Comparison of ENCODE assay signal across 28 mouse cellular contexts in the genomic region with DNA sequence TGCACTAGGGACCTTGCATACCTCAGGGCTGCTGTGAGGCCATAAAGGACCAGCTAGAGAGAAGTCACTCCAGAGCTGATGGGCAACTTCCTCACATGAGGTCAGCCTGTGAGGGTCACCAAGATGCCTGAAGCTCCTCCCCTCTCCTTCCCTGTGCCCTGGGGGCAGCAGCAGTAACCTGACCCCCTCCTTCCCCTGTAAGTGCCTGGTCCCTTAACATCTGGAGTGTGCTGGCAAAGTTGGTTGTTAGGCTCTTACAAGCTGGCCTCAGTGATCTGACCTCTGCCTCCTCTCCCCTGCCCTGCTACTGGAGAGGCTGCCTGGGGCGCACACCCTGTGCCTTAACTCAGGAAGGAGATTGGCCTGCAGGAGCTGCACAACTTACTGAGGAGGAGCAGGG.
A peak's percentile ranks its signal among the peaks of the same experiment; 100 is the strongest.
DNase-seq lines count a peak whose midpoint lies in the region; ATAC-seq and TF ChIP-seq lines count a peak whose summit lies in the region.
"Had no signal": no experiment of that assay in that cellular context is flagged by ENCODE, and none has a peak within 500 bp of the region (broad histone marks: within the 10 kb centered on the region; RNA-seq: fewer than 3 reads in every experiment).

No protein-coding gene starts in this region.

- WGBS in midbrain, embryonic 10.5 days: 70% methylated on average over 1 of the region's 1 CpGs
- 71% methylated on average over 1 of the region's 1 CpGs for WGBS in midbrain, embryonic 11.5 days
- 18% methylated on average over 1 of the region's 1 CpGs for WGBS in embryonic facial prominence, embryonic 11.5 days
- 8% methylated on average over 1 of the region's 1 CpGs for WGBS in limb, embryonic 11.5 days

- H3K27me3 ChIP-seq in midbrain, embryonic 10.5 days (ENCODE audit: low read depth, poor library complexity, severe bottlenecking): no peaks in the 10 kb centered on the region
- no peaks in the 10 kb centered on the region for H3K27me3 ChIP-seq in midbrain, embryonic 11.5 days (ENCODE audit: control insufficient read depth, insufficient read depth, low read length)
- H3K27me3 ChIP-seq in embryonic facial prominence, embryonic 11.5 days (ENCODE audit: control insufficient read depth, insufficient read depth, low read length): no peaks in the 10 kb centered on the region
- no peaks in the 10 kb centered on the region for H3K27me3 ChIP-seq in limb, embryonic 11.5 days (ENCODE audit: control insufficient read depth, insufficient read depth, low read length)
- H3K27me3 ChIP-seq: embryonic facial prominence, embryonic 13.5 days; forebrain, embryonic 12.5 days; forebrain, embryonic 15.5 days; heart, embryonic 13.5 days; hindbrain, embryonic 12.5 days; hindbrain, embryonic 15.5 days; intestine, embryonic 15.5 days had no signal

- H3K9ac ChIP-seq in midbrain, embryonic 11.5 days (ENCODE audit: low read length): no peak overlapping the region
- H3K9ac ChIP-seq in embryonic facial prominence, embryonic 11.5 days (replicated peaks; ENCODE audit: low read length): 0 out of 2 replicates have a peak overlapping the region, but pooled peaks have one; percentile 18
- no peak overlapping the region for H3K9ac ChIP-seq in limb, embryonic 11.5 days (ENCODE audit: low read length)
- H3K9ac ChIP-seq: embryonic facial prominence, embryonic 13.5 days; forebrain, embryonic 12.5 days; forebrain, embryonic 15.5 days; heart, embryonic 13.5 days; hindbrain, embryonic 12.5 days; hindbrain, embryonic 15.5 days; intestine, embryonic 15.5 days had no signal

- DNase-seq in midbrain, embryonic 10.5 days (ENCODE audit: low spot score): no peak
- DNase-seq in midbrain, embryonic 11.5 days (ENCODE audit: low spot score, missing footprints): no peak
- peak; percentile 23 for DNase-seq in embryo, embryonic 11 days
- DNase-seq in embryonic facial prominence, embryonic 11.5 days (ENCODE audit: low spot score): peak; percentile 11
- peak; percentile 50 for DNase-seq in limb, embryonic 11.5 days (ENCODE audit: low spot score)
- DNase-seq in gastrocnemius, postnatal 10 days: no peak
- no peak for DNase-seq in cerebellum, adult 8-10 months
- DNase-seq in gastrocnemius, adult 2 months: no peak
- DNase-seq: adrenal gland, adult 2 months; adrenal gland, postnatal 14 days; cerebellum, adult 11 months; cerebellum, adult 2 months; cerebellum, postnatal 10 days; cerebellum, postnatal 36 days; gastrocnemius, postnatal 36 days; heart, adult 2 months; heart, postnatal 14 days; heart, postnatal 4 days had no signal

- ATAC-seq in midbrain, embryonic 11.5 days (ENCODE audit: low FRiP score): no peak
- no peak for ATAC-seq in embryonic facial prominence, embryonic 11.5 days (replicated peaks; ENCODE audit: insufficient number of reproducible peaks, low FRiP score, low TSS enrichment, low read depth)
- no peak for ATAC-seq in limb, embryonic 11.5 days (ENCODE audit: insufficient number of reproducible peaks, low FRiP score, low TSS enrichment, low read depth)
- ATAC-seq: CD4-positive, CD25-positive, alpha-beta regulatory T cell, adult 4 months; forebrain, embryonic 15.5 days; intestine, embryonic 15.5 days had no signal

- TF ChIP-seq CTCF in gastrocnemius, adult 2 months (IDR thresholded peaks at IDR 0.05): no peak

- peak overlapping the region; percentile 23; the same call in 1 of the 2 replicates for H3K27ac ChIP-seq in midbrain, embryonic 10.5 days (replicated peaks)
- no peak overlapping the region for H3K27ac ChIP-seq in midbrain, embryonic 11.5 days (ENCODE audit: low read depth, low read length)
- no peak overlapping the region for H3K27ac ChIP-seq in embryonic facial prominence, embryonic 11.5 days (replicated peaks; ENCODE audit: low read depth, low read length)
- no peak overlapping the region for H3K27ac ChIP-seq in limb, embryonic 11.5 days (replicated peaks; ENCODE audit: low read depth, low read length)
- no peak overlapping the region for H3K27ac ChIP-seq in gastrocnemius, adult 2 months
- H3K27ac ChIP-seq: embryonic facial prominence, embryonic 13.5 days; forebrain, embryonic 12.5 days; forebrain, embryonic 15.5 days; heart, adult 2 months; heart, embryonic 10.5 days; heart, embryonic 13.5 days; hindbrain, embryonic 12.5 days; hindbrain, embryonic 15.5 days; intestine, embryonic 15.5 days had no signal

- H3K4me3 ChIP-seq in midbrain, embryonic 10.5 days: no peak overlapping the region
- no peak overlapping the region for H3K4me3 ChIP-seq in midbrain, embryonic 11.5 days (ENCODE audit: low read depth, low read length)
- H3K4me3 ChIP-seq in embryonic facial prominence, embryonic 11.5 days (ENCODE audit: low read depth, low read length): no peak overlapping the region
- no peak overlapping the region for H3K4me3 ChIP-seq in limb, embryonic 11.5 days (ENCODE audit: low read depth, low read length)
- H3K4me3 ChIP-seq in gastrocnemius, adult 2 months: no peak overlapping the region
- H3K4me3 ChIP-seq: embryonic facial prominence, embryonic 13.5 days; erythroblast, embryonic 14.5 days; forebrain, embryonic 12.5 days; forebrain, embryonic 15.5 days; heart, adult 2 months; heart, embryonic 10.5 days; heart, embryonic 13.5 days; hindbrain, embryonic 12.5 days; hindbrain, embryonic 15.5 days; intestine, embryonic 15.5 days had no signal

- no peaks in the 10 kb centered on the region for H3K9me3 ChIP-seq in midbrain, embryonic 10.5 days (replicated peaks)
- H3K9me3 ChIP-seq in midbrain, embryonic 11.5 days (ENCODE audit: control insufficient read depth, low read length): no peaks in the 10 kb centered on the region
- H3K9me3 ChIP-seq in embryonic facial prominence, embryonic 11.5 days (replicated peaks; ENCODE audit: control insufficient read depth, low read length): no peaks in the 10 kb centered on the region
- no peaks in the 10 kb centered on the region for H3K9me3 ChIP-seq in limb, embryonic 11.5 days (ENCODE audit: control insufficient read depth, low read length)
- H3K9me3 ChIP-seq: embryonic facial prominence, embryonic 13.5 days; forebrain, embryonic 12.5 days; forebrain, embryonic 15.5 days; heart, embryonic 10.5 days; heart, embryonic 13.5 days; hindbrain, embryonic 12.5 days; hindbrain, embryonic 15.5 days; intestine, embryonic 15.5 days had no signal

- intact Hi-C loops in gastrocnemius, adult 2 months (cut with DNase I): no loop called here

- H3K36me3 ChIP-seq in midbrain, embryonic 10.5 days: no peaks in the 10 kb centered on the region
- H3K36me3 ChIP-seq in midbrain, embryonic 11.5 days (ENCODE audit: control insufficient read depth, insufficient read depth, low read length): no peaks in the 10 kb centered on the region
- H3K36me3 ChIP-seq in embryonic facial prominence, embryonic 11.5 days (replicated peaks; ENCODE audit: control insufficient read depth, insufficient read depth, low read depth, low read length): no peaks in the 10 kb centered on the region
- H3K36me3 ChIP-seq in limb, embryonic 11.5 days (ENCODE audit: control insufficient read depth, insufficient read depth, low read length): no peaks in the 10 kb centered on the region
- H3K36me3 ChIP-seq: forebrain, embryonic 12.5 days; forebrain, embryonic 15.5 days; hindbrain, embryonic 12.5 days; hindbrain, embryonic 15.5 days; intestine, embryonic 15.5 days had no signal

- peaks cover 8% of the 10 kb centered on the region for H3K4me1 ChIP-seq in midbrain, embryonic 10.5 days
- no peaks in the 10 kb centered on the region for H3K4me1 ChIP-seq in midbrain, embryonic 11.5 days (ENCODE audit: control insufficient read depth, insufficient read depth, low read length)
- H3K4me1 ChIP-seq in embryonic facial prominence, embryonic 11.5 days (ENCODE audit: control insufficient read depth, insufficient read depth, low read length): no peaks in the 10 kb centered on the region; the same call in 1 of the 2 replicates
- peaks cover 8% of the 10 kb centered on the region for H3K4me1 ChIP-seq in limb, embryonic 11.5 days (ENCODE audit: control insufficient read depth, insufficient read depth, low read length)
- H3K4me1 ChIP-seq: embryonic facial prominence, embryonic 13.5 days; hindbrain, embryonic 15.5 days had no signal

- H3K4me2 ChIP-seq in midbrain, embryonic 11.5 days: no peak overlapping the region
- H3K4me2 ChIP-seq in embryonic facial prominence, embryonic 11.5 days (ENCODE audit: low read depth, low read length): no peak overlapping the region
- H3K4me2 ChIP-seq in limb, embryonic 11.5 days (ENCODE audit: low read depth, severe bottlenecking): no peak overlapping the region
- H3K4me2 ChIP-seq: embryonic facial prominence, embryonic 13.5 days; forebrain, embryonic 12.5 days; forebrain, embryonic 15.5 days; heart, embryonic 13.5 days; hindbrain, embryonic 12.5 days; hindbrain, embryonic 15.5 days; intestine, embryonic 15.5 days had no signal

Comparison
In these comparisons a context has a peak if more than half of its experiments do, and no peak if none do; other contexts are left out.
1. DNase-seq: peak in embryo, embryonic 11 days (single experiment), embryonic facial prominence, embryonic 11.5 days (single experiment) and limb, embryonic 11.5 days (single experiment); none in midbrain, embryonic 10.5 days (single experiment), midbrain, embryonic 11.5 days (single experiment), gastrocnemius, postnatal 10 days (single experiment), cerebellum, adult 8-10 months (single experiment) and gastrocnemius, adult 2 months (single experiment).